Mouse (Mus musculus) bone marrow, adult 2 months (tissue): Measurements from ENCODE around the gene Gm10799. TPM values are rescaled to one million over a fixed set of nuclear protein-coding genes. Genes with fewer than 3 reads are reported as not detected.

Experiments used
- H3K27ac ChIP-seq: fragments of 200-500 bp; 2 replicates; pipeline ENCODE4 v1.5.1; 2012; ENCODE audit warnings: low read depth, mild to moderate bottlenecking, control low read depth, inconsistent platforms, low read length; ENCODE audit not compliant: control insufficient read depth, poor library complexity, insufficient read depth
- H3K4me1 ChIP-seq: fragments of 200-500 bp; 2 replicates; pipeline ENCODE4 v1.6.1; 2011; ENCODE audit warnings: low read length; ENCODE audit not compliant: control insufficient read depth, insufficient read depth
- H3K4me3 ChIP-seq: fragments of 200-500 bp; replicated peaks from 2 replicates; pipeline ENCODE3; 2011; ENCODE audit warnings: mild to moderate bottlenecking, low read depth, low read length, control low read depth; ENCODE audit not compliant: control insufficient read depth
- CTCF ChIP-seq: fragments of 200-500 bp; IDR thresholded peaks from 2 replicates; pipeline ENCODE4 v1.5.1; 2011; ENCODE audit warnings: low read length, control low read depth; ENCODE audit not compliant: control insufficient read depth, insufficient read depth
- POLR2A ChIP-seq: fragments of 200-500 bp; IDR thresholded peaks from 2 replicates; pipeline ENCODE4 v1.6.1; 2011; ENCODE audit warnings: low read depth, mild to moderate bottlenecking, control low read depth, low read length, borderline replicate concordance; ENCODE audit not compliant: control insufficient read depth
- WGBS: fragments of 180-500 bp; shearing (Covaris S2); methylation state at CpG from one replicate; pipeline ENCODE4 v1.1.7; 2018; 5-methylcytosine and 5-hydroxymethylcytosine counted together
- polyA plus RNA-seq: library from polyadenylated mRNA; stranded (reverse); fragments of >200 nt; gene quantifications from 2 replicates; pipeline ENCODE4 v1.2.4, GENCODE M21; 2011; ENCODE audit warnings: low replicate concordance; ENCODE audit not compliant: missing spikeins, insufficient read depth, insufficient read length

Gm10799 gene
- polyA plus RNA-seq, 1 experiment = not detected

GRCm38 (mm10) chr2:104034832-104035472, 33.4 kb downstream of the Gm10799 start:
- Histone ChIP-seq H3K4me3 (no peak overlapping the region), H3K27ac (no peak overlapping the region), H3K4me1 (no peaks in the 10 kb centered on the region)
- WGBS = 36% methylated on average over 3 of the region's 3 CpGs
- TF ChIP-seq POLR2A (no peak), CTCF (peak; percentile 76)

- H3K27ac ChIP-seq = no peak overlapping the region
- WGBS = 86% methylated on average over 3 of the region's 3 CpGs
- TF ChIP-seq POLR2A = no peak
- no peak for TF ChIP-seq CTCF
Measured at GRCm38 (mm10) chr2:104032056-104032455, 36.3 kb downstream of the Gm10799 start.

DNA sequence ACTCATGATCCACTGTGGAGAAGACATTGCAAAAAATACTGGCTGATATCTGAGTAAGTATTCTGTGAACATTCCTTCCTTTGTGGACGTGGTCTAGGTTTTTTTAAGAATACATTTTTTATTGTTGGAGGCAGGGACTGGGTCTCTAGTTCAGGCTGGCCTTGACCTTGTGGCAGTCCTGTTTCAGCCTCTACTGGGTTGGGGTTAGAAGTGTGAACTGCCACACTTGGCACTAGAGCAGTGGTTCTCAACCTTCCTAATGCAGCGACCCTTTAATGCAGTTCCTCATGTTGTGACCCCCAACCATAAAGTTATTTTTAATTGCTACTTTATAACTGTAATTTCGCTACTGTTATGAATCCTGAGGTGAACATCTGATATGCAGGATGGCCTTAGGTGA, 38.0 kb downstream of the Gm10799 start:
- Histone ChIP-seq H3K4me1 (no peaks in the 10 kb centered on the region; the same call in 1 of the 2 replicates), H3K4me3 (no peak overlapping the region), H3K27ac (no peak overlapping the region)
- TF ChIP-seq POLR2A (no peak), CTCF (no peak)
- WGBS = 70% methylated on average over 3 of the region's 3 CpGs

More at GRCm38 (mm10) chr2:104032056-104032455, 36.3 kb downstream of the Gm10799 start:
- H3K4me3 ChIP-seq = no peak overlapping the region
- H3K4me1 ChIP-seq = no peaks in the 10 kb centered on the region; the same call in 1 of the 2 replicates

DNA sequence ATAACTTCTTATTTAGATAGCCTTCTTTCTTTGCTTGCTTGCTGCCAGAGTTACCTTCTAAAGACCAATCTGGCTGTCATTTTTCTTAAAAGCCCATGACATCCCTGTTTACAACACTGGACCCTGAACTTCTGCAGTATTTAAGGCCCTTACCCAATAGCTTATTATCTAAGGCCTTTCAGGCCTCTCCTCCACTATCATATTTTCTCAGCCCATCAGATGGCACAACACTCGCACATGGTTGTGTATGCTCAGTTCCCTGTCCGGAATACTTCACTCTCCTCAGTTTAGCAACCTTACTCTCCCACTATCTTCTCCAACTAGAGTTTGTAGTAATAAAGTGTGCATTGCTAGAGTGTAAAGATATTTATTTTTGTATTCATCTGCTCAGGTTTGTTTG, 39.3 kb downstream of the Gm10799 start:
- Histone ChIP-seq H3K4me3 (peak overlapping the region; percentile 52), H3K27ac (no peak overlapping the region), H3K4me1 (no peaks in the 10 kb centered on the region; the same call in 1 of the 2 replicates)
- 18% methylated on average over 2 of the region's 2 CpGs for WGBS
- TF ChIP-seq CTCF (no peak), POLR2A (no peak)

GRCm38 (mm10) chr2:104028139-104028723, 40.1 kb downstream of the Gm10799 start, which contains the start of gene 4931422A03Rik:
4931422A03Rik (minus strand) TSS chr2:104028361.
- Histone ChIP-seq H3K4me3 (peak within 1 kb of the TSS; percentile 100), H3K27ac (peak within 1 kb of the TSS; percentile 91), H3K4me1 (no peaks in the 10 kb centered on the region; the same call in 1 of the 2 replicates)
- WGBS = under 1% methylated on average over 32 of the region's 32 CpGs
- TF ChIP-seq CTCF (no peak), POLR2A (no peak)

DNA sequence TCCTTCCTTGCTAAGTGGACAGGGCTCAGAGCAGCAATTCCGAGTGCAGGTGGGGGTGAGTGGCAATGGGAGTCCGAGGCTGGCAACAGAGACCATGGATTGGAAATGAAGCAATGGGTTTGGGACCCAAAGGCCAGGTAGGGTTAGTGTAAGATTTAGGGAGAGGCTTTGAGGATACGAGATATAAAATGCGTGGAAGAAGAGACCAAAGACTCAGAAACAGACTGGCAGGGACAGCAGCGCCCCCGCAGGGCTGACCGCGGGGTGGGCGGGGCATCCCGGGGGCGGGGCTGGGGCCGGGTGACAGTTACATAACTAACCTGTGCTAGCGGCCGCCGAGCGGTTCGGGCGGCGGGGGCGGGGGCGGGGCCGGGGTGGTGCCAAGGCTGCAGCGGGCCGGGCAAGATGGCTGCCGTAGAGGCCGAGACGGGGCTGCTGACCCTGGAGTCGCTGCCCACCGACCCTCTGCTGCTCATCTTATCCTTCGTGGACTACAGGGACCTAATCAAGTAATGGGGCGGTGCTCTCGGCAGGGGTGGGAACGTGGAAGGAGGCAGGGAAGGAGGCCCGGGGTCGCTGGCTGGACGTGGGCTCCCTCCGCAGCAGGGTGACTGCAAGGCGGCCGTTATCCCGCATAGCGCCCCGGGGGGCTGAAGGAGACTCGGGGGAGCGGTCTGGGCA, 40.8 kb downstream of the Gm10799 start, which contains the start of gene Fbxo3:
Gene Fbxo3, plus strand, starts transcription at position 264 of the 681 bp plus-strand sequence.
- no peaks in the 10 kb centered on the region; the same call in 1 of the 2 replicates for H3K4me1 ChIP-seq
- H3K27ac ChIP-seq = peak within 1 kb of the TSS; percentile 91
- peak; percentile 24; the same call in 1 of the 2 replicates for TF ChIP-seq CTCF
- peak; percentile 85 for TF ChIP-seq POLR2A
- H3K4me3 ChIP-seq = peak within 1 kb of the TSS; percentile 100
- 2% methylated on average over 43 of the region's 44 CpGs for WGBS

DNA sequence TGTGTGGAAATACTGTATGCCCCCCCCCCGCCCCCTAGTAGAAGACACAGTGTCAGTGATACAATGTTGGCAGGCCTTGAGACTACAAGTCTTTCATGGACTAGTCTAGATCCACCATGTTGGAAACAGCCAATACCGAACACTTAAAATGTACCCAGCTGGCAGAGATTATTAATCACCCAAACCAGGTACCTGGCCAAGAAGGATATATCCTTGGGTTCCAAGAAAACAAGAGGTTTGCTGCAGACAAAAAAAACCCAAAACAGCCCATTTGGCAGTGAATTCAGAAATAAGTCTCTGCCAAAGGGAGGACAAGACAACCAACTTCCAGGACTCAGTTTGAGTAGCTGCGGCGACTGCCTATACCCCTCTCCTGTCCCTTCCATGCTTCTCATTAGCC, 43.7 kb downstream of the Gm10799 start:
- 95% methylated on average over 4 of the region's 4 CpGs for WGBS
- no peak overlapping the region for H3K27ac ChIP-seq
- H3K4me1 ChIP-seq = no peaks in the 10 kb centered on the region; the same call in 1 of the 2 replicates
- no peak overlapping the region for H3K4me3 ChIP-seq
- TF ChIP-seq POLR2A (no peak), CTCF (no peak)

DNA sequence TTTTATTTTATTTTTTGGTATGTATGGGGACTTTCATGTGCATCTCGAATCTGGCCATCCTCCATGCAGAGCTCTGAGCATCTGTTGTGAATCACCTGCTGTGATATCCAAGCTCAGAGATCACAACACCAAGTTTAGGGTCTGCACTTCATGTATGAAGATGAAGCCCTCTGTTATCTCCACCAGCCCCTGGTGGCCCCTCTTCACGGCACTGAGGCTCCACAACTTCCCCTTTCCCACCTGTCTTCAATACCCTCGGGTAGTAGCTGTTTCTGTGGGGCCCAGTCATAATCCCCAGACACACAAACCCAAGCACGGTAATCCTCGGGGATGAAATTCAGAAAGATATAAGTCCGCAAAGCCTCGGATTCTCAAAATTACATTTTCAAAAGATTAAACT, 45.3 kb downstream of the Gm10799 start:
- no peak overlapping the region for H3K4me3 ChIP-seq
- no peak overlapping the region for H3K27ac ChIP-seq
- H3K4me1 ChIP-seq = no peaks in the 10 kb centered on the region; the same call in 1 of the 2 replicates
- 57% methylated on average over 7 of the region's 7 CpGs for WGBS
- TF ChIP-seq CTCF (no peak), POLR2A (no peak)

Other genes with a start within 250 kb of the Gm10799 start
- gene Lmo2, start 110.6 kb downstream of the Gm10799 start, polyA plus RNA-seq = 110 and 144 TPM in 2 replicates
- 26.1 and 29.1 TPM in 2 replicates for gene Fbxo3, start 40.8 kb downstream of the Gm10799 start, polyA plus RNA-seq
- 3.2 and 8.3 TPM in 2 replicates for gene 4931422A03Rik, start 40.2 kb downstream of the Gm10799 start, polyA plus RNA-seq
- gene Gm10912, start 2.7 kb downstream of the Gm10799 start, polyA plus RNA-seq = 1.4 and 1.5 TPM in 2 replicates
- 8.4 and 11.5 TPM in 2 replicates for gene Cd59b, start 1.3 kb upstream of the Gm10799 start, polyA plus RNA-seq
- gene Cd59a, start 27.3 kb upstream of the Gm10799 start, polyA plus RNA-seq = 22.6 and 39.7 TPM in 2 replicates
- not detected in 2 replicates for gene A930018P22Rik, start 54.2 kb upstream of the Gm10799 start, polyA plus RNA-seq